Mouse (Mus musculus) midbrain, embryonic 11.5 days (tissue): ENCODE results near the gene Erbb3. TPM values are rescaled to one million over a fixed set of nuclear protein-coding genes. Genes with fewer than 3 reads are reported as not detected.
A peak's percentile ranks its signal among the peaks of the same experiment; 100 is the strongest.

ENCODE experiments used
- ATAC-seq: fragments of 200-750 bp; cut with Nextera tagmentation; 2 replicates; pipeline ENCODE4 v1.8.0; 2017; ENCODE audit warnings: moderate TSS enrichment, moderate library complexity; ENCODE audit not compliant: low FRiP score
- DNase-seq: peaks from one replicate; pipeline ENCODE4 v3.0.0; 2015; ENCODE audit warnings: low spot score; ENCODE audit errors: missing footprints
- H3K27ac ChIP-seq: fragments of 300-500 bp; sonication (generic); 2 replicates; pipeline ENCODE4 v1.5.1; 2014; ENCODE audit warnings: low read depth, low read length
- H3K27me3 ChIP-seq: fragments of 300-500 bp; sonication (generic); 2 replicates; pipeline ENCODE4 v1.6.1; 2014; ENCODE audit warnings: mild to moderate bottlenecking, low read length, moderate library complexity, mixed read lengths; ENCODE audit not compliant: control insufficient read depth, insufficient read depth
- H3K36me3 ChIP-seq: fragments of 300-500 bp; sonication (generic); 2 replicates; pipeline ENCODE4 v1.6.1; 2014; ENCODE audit warnings: mild to moderate bottlenecking, low read length, moderate library complexity, mixed read lengths; ENCODE audit not compliant: control insufficient read depth, insufficient read depth
- H3K4me1 ChIP-seq: fragments of 300-500 bp; sonication (generic); 2 replicates; pipeline ENCODE4 v1.6.1; 2014; ENCODE audit warnings: low read length; ENCODE audit not compliant: control insufficient read depth, insufficient read depth
- H3K4me2 ChIP-seq: fragments of 300-500 bp; sonication (generic); 2 replicates; pipeline ENCODE4 v1.6.1; 2014; ENCODE audit warnings: mild to moderate bottlenecking, moderate library complexity
- H3K4me3 ChIP-seq: fragments of 300-500 bp; sonication (generic); 2 replicates; pipeline ENCODE4 v1.5.1; 2014; ENCODE audit warnings: low read depth, low read length
- H3K9ac ChIP-seq: fragments of 300-500 bp; sonication (generic); 2 replicates; pipeline ENCODE4 v1.6.1; 2014; ENCODE audit warnings: low read length
- H3K9me3 ChIP-seq: fragments of 300-500 bp; sonication (generic); 2 replicates; pipeline ENCODE4 v1.6.1; 2016; ENCODE audit warnings: low read length; ENCODE audit not compliant: control insufficient read depth
- WGBS: fragments of 180-500 bp; shearing (Covaris S2); extraction: QIAGEN DNeasy Blood & Tissue Kit; methylation state at CpG from one replicate; pipeline ENCODE4 v1.1.7; 2014; 5-methylcytosine and 5-hydroxymethylcytosine counted together
- polyA plus RNA-seq: library from polyadenylated mRNA; unstranded; fragments of >200 nt; fragmentation: Nextera tagmentation; extraction: Ambion mirVana; gene quantifications from 2 replicates; pipeline ENCODE4 v1.2.1, GENCODE M21; 2014

Erbb3 gene
- polyA plus RNA-seq, 1 experiment from 2014 or later = 0.49 TPM

DNA sequence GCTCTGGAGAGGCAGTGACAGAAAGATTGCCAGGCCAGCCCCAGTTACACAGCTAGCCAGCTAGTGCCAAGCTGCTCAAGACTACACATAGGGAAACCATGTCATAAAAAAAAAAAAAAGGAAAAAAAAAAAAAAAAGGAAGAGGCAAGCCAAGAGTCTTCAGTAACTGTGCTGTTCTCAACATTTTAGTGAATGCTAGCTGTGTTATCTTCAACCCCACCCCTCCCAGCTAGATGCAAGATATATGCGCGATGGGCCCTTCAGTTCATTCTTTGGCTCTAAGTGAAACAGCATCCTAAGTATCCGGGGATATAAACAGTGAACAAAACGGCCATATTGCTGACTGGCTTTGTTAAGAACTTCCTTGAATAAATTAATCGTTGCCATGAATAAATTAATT is 3.3 kb upstream of the Erbb3 start:
- Histone ChIP-seq H3K4me3 (no peak overlapping the region), H3K27ac (no peak overlapping the region), H3K36me3 (no peaks in the 10 kb centered on the region), H3K27me3 (peaks cover 20% of the 10 kb centered on the region), H3K9ac (no peak overlapping the region), H3K4me2 (no peak overlapping the region), H3K9me3 (no peaks in the 10 kb centered on the region), H3K4me1 (peaks cover 5% of the 10 kb centered on the region; the same call in 1 of the 2 replicates)
- WGBS = 81% methylated on average over 5 of the region's 5 CpGs
- DNase-seq = no peak
- no peak for ATAC-seq

- Histone ChIP-seq H3K9ac (no peak overlapping the region), H3K27me3 (peaks cover 32% of the 10 kb centered on the region), H3K4me1 (peaks cover 5% of the 10 kb centered on the region; the same call in 1 of the 2 replicates), H3K9me3 (no peaks in the 10 kb centered on the region), H3K27ac (no peak overlapping the region), H3K4me3 (no peak overlapping the region), H3K4me2 (no peak overlapping the region), H3K36me3 (no peaks in the 10 kb centered on the region)
- ATAC-seq (no peak), DNase-seq (no peak)
- WGBS = 89% methylated on average over 6 of the region's 6 CpGs
These were observed 2.0 kb upstream of the Erbb3 start for GRCm38 (mm10) chr10:128591436-128591835.

DNA sequence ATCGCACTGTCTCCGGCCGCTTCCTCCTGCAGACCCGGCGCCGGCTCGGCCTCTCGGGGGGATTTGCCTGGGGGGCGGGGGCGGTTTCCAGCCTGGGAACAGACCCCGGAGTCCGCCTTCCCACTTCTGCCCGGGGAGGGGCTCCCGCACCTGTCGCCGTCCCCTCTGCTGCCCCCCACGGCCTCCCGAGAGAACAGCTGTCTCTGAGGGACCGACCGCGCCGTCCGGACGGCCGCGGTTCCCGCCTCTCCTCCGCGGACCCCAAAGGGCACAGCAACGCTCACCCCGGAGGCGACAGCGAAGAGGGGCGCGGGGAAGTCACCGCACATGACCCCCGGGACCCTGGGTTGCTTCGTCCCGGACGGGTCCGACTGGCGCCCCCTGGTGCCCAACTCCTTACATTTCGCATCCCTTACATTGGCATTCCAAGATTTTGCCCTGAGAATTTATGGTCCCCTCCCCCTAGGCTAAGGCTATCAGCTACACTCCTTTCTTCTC is 790 bp upstream of the Erbb3 start:
- Histone ChIP-seq H3K4me2 (peak overlapping the region; percentile 99), H3K9me3 (no peaks in the 10 kb centered on the region), H3K27me3 (peaks cover 32% of the 10 kb centered on the region), H3K4me3 (peak overlapping the region; percentile 64), H3K9ac (peak overlapping the region; percentile 60), H3K27ac (no peak overlapping the region), H3K36me3 (no peaks in the 10 kb centered on the region), H3K4me1 (peaks cover 5% of the 10 kb centered on the region; the same call in 1 of the 2 replicates)
- WGBS = under 1% methylated on average over 43 of the region's 43 CpGs
- DNase-seq (peak; percentile 98), ATAC-seq (peak; percentile 79)

DNA sequence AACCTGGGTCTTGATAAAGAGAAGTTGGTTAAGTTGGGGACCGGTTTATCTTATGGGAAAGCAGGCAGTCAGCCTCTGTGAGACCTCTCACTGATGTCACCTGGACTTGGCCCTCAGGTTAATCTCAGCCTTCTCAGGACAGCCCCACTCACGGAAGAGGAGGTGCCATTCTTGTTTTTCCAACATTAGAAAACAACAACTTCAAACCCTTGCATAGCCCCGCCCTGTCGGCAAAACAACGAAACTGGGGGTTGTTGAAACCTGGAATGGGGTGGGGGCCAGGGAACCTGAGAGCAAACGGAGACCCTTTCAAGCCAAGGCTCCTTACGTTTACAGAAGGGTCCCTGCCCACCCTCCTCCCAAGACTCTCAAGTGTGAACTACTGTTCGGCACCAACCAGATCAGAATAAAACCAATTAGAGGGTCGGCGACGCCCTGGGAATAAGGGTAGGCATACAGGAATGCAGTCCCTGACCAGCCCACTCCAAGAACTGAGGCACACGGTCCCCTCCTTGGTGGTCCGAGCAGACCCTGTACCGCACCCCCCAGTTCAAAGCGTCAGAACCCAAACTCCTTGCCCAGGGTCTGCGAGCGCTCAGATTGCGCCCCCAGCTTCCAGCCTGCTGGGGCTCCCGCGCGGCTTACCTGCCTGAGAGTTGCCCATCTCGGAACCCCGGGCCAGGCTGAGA is 533 bp downstream of the Erbb3 start:
- Histone ChIP-seq H3K4me2 (peak overlapping the region; percentile 99), H3K27me3 (peaks cover 32% of the 10 kb centered on the region), H3K4me3 (peak overlapping the region; percentile 64), H3K4me1 (peaks cover 5% of the 10 kb centered on the region; the same call in 1 of the 2 replicates), H3K27ac (no peak overlapping the region), H3K9ac (peak overlapping the region; percentile 20; the same call in 1 of the 2 replicates), H3K36me3 (no peaks in the 10 kb centered on the region), H3K9me3 (no peaks in the 10 kb centered on the region)
- DNase-seq (peak; percentile 86), ATAC-seq (peak; percentile 36)
- WGBS = 3% methylated on average over 23 of the region's 23 CpGs

DNA sequence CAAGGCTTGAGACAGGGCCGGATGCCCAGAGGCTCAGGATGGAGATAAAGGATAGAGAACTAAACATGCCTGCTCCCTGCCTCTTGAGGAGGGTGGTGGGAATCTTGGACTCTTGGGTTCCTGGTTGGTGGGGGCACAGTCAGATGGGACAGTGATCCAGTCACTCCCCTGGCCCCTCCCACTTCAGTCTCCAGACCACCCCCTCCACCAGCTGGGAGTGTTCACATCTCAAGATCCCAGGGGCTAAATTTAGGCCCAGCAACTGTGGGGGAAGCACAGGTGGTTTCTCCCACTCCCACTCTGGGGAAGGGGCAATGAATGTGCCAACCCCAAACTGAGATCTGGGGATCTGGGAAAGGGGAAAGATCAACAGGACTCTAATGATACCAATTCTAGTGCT is 1.3 kb downstream of the Erbb3 start:
- no peak for ATAC-seq
- H3K9me3 ChIP-seq = no peaks in the 10 kb centered on the region
- WGBS = 20% methylated on average over 1 of the region's 1 CpGs
- H3K27me3 ChIP-seq = peaks cover 32% of the 10 kb centered on the region
- no peak for DNase-seq
- no peak overlapping the region for H3K4me3 ChIP-seq
- no peak overlapping the region for H3K9ac ChIP-seq
- no peak overlapping the region for H3K27ac ChIP-seq
- peaks cover 5% of the 10 kb centered on the region; the same call in 1 of the 2 replicates for H3K4me1 ChIP-seq
- no peaks in the 10 kb centered on the region for H3K36me3 ChIP-seq
- H3K4me2 ChIP-seq = no peak overlapping the region

DNA sequence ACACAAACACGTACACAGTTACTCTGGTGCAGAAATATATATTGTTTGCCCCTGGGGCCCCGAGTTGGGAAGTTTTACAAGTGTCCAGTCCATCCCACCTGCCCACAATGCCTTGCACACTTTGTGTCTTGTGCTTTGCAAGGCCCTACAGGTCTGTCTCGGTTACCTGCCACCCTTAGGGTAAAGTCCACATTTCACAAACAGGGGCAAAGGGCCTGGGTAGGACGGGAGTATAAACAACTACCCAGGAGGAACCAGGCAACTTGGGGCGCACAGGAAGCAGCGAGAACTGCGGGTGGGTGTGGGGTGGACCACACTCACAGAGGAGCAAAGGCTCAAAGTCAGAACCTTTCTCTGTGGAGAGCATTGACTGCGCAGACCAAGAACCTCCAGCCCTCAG is 1.8 kb downstream of the Erbb3 start:
- Histone ChIP-seq H3K4me1 (peaks cover 5% of the 10 kb centered on the region; the same call in 1 of the 2 replicates), H3K27me3 (peaks cover 32% of the 10 kb centered on the region), H3K9me3 (no peaks in the 10 kb centered on the region), H3K9ac (no peak overlapping the region), H3K36me3 (no peaks in the 10 kb centered on the region), H3K4me3 (no peak overlapping the region), H3K4me2 (no peak overlapping the region), H3K27ac (no peak overlapping the region)
- WGBS = 60% methylated on average over 8 of the region's 8 CpGs
- no peak for ATAC-seq
- no peak for DNase-seq

- no peak overlapping the region for H3K4me2 ChIP-seq
- H3K9ac ChIP-seq = no peak overlapping the region
- H3K36me3 ChIP-seq = no peaks in the 10 kb centered on the region
- DNase-seq (no peak), ATAC-seq (no peak)
- WGBS = 64% methylated on average over 4 of the region's 4 CpGs
- peaks cover 32% of the 10 kb centered on the region for H3K27me3 ChIP-seq
- H3K4me1 ChIP-seq = peaks cover 5% of the 10 kb centered on the region; the same call in 1 of the 2 replicates
- H3K4me3 ChIP-seq = no peak overlapping the region
- H3K27ac ChIP-seq = no peak overlapping the region
- no peaks in the 10 kb centered on the region for H3K9me3 ChIP-seq
These were observed 2.3 kb downstream of the Erbb3 start for GRCm38 (mm10) chr10:128587120-128587519.

DNA sequence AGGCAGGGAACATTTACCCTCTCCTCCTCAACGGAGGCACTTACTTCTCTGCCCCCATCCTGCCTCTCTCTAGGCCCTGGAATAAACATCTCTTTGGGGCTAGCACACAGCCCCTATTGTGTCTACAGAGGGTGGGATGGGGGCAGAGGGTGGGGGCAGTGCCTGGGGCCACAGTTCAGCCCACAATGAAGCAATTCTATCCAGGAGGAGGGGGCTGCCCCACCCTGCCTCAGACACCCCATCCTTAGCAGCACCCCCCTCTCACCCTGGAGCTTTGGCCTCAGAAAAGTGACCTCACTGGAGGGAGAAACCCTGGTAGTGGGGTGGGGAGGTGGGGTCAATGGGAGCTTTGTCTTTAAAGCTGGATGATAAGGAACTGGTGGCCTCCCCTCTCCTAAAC is 2.9 kb downstream of the Erbb3 start:
- no peak overlapping the region for H3K4me3 ChIP-seq
- no peak overlapping the region for H3K9ac ChIP-seq
- H3K4me2 ChIP-seq = no peak overlapping the region
- ATAC-seq (no peak), DNase-seq (no peak)
- no peaks in the 10 kb centered on the region for H3K9me3 ChIP-seq
- no peaks in the 10 kb centered on the region for H3K36me3 ChIP-seq
- H3K27ac ChIP-seq = no peak overlapping the region
- H3K4me1 ChIP-seq = peaks cover 5% of the 10 kb centered on the region; the same call in 1 of the 2 replicates
- H3K27me3 ChIP-seq = peaks cover 32% of the 10 kb centered on the region
- WGBS = 10% methylated on average over 1 of the region's 1 CpGs

GRCm38 (mm10) chr10:128584386-128584785 is 5.1 kb downstream of the Erbb3 start:
- ATAC-seq (no peak), DNase-seq (no peak)
- no peak overlapping the region for H3K9ac ChIP-seq
- no peak overlapping the region for H3K4me2 ChIP-seq
- WGBS = 12% methylated on average over 4 of the region's 4 CpGs
- H3K4me1 ChIP-seq = peaks cover 4% of the 10 kb centered on the region; the same call in 1 of the 2 replicates
- no peaks in the 10 kb centered on the region for H3K9me3 ChIP-seq
- H3K4me3 ChIP-seq = no peak overlapping the region
- H3K27me3 ChIP-seq = peaks cover 28% of the 10 kb centered on the region
- H3K36me3 ChIP-seq = no peaks in the 10 kb centered on the region
- H3K27ac ChIP-seq = no peak overlapping the region
